Mouse (Mus musculus) hindbrain, embryonic 13.5 days (tissue): Measurements from ENCODE around the gene Apon. TPM values are rescaled to one million over a fixed set of nuclear protein-coding genes. Genes with fewer than 3 reads are reported as not detected.
A peak's percentile ranks its signal among the peaks of the same experiment; 100 is the strongest.

Experiments
- ATAC-seq: fragments of 200-750 bp; cut with Nextera tagmentation; 2 replicates; pipeline ENCODE4 v1.8.0; 2017; ENCODE audit warnings: moderate TSS enrichment; ENCODE audit not compliant: low FRiP score
- H3K27ac ChIP-seq: fragments of 300-500 bp; sonication (generic); 2 replicates; pipeline ENCODE4 v1.5.1; 2015; ENCODE audit warnings: inconsistent platforms, mild to moderate bottlenecking, moderate library complexity
- H3K27me3 ChIP-seq: fragments of 300-500 bp; sonication (generic); 2 replicates; pipeline ENCODE4 v1.6.1; 2015; ENCODE audit warnings: mild to moderate bottlenecking, inconsistent platforms
- H3K36me3 ChIP-seq: fragments of 300-500 bp; sonication (generic); 2 replicates; pipeline ENCODE4 v1.6.1; 2015; ENCODE audit warnings: mild to moderate bottlenecking, inconsistent platforms
- H3K4me1 ChIP-seq: fragments of 300-500 bp; sonication (generic); replicated peaks from 2 replicates; pipeline ENCODE4 v1.6.1; 2015; ENCODE audit warnings: inconsistent platforms
- H3K4me2 ChIP-seq: fragments of 300-500 bp; sonication (generic); 2 replicates; pipeline ENCODE4 v1.6.1; 2015; ENCODE audit warnings: inconsistent platforms, mild to moderate bottlenecking, moderate library complexity
- H3K4me3 ChIP-seq: fragments of 300-500 bp; sonication (generic); 2 replicates; pipeline ENCODE4 v1.5.1; 2015; ENCODE audit warnings: mild to moderate bottlenecking, inconsistent platforms
- H3K9ac ChIP-seq: fragments of 300-500 bp; sonication (generic); 2 replicates; pipeline ENCODE4 v1.6.1; 2015; ENCODE audit warnings: mild to moderate bottlenecking, inconsistent platforms
- H3K9me3 ChIP-seq: fragments of 300-500 bp; sonication (generic); 2 replicates; pipeline ENCODE4 v1.6.1; 2016; ENCODE audit warnings: inconsistent platforms
- WGBS: fragments of 180-500 bp; shearing (Covaris S2); methylation state at CpG from one replicate; pipeline ENCODE4 v1.1.7; 2015; 5-methylcytosine and 5-hydroxymethylcytosine counted together
- polyA plus RNA-seq: library from polyadenylated mRNA; unstranded; fragments of >200 nt; fragmentation: Nextera tagmentation; extraction: Ambion mirVana; gene quantifications from 2 replicates; pipeline ENCODE4 v1.2.1, GENCODE M21; 2015

The Apon gene
- polyA plus RNA-seq, 1 experiment from 2014 or later, result 0.27 TPM

DNA sequence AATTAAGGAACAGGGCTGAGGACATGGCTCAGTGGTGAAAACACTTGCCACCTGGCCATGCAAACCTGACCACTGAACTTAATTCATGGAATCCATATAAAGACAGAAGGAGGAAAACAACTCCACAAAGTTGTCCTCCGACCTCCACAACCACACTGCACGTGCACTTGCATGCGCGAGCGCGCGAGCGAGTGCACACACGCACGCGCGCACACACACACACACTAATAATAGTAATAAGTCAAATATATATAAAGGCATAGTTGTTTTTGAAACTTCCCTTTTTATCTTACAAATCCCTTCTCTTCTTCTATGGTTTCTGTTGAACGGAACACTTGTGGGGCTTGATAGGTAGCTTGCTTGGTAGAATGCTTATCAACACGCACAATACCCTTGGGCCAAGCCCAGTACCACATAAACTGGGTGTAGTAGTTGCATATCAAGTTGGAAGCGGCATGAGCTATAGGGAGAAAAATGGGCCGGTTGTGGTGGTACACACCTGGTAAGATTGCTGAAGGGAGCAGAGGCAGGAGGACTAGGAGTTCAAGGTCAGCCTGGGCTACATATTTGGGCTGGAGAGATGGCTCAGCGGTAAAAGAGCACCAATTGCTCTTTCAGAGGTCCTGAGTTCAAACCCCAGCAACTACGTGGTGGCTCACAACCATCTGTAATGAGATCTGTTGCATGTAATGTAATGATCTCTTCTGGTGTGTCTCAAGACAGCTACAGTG lies 35.3 kb upstream of the Apon start:
- Histone ChIP-seq H3K9me3 (no peaks in the 10 kb centered on the region), H3K4me2 (no peak overlapping the region), H3K9ac (no peak overlapping the region), H3K27ac (no peak overlapping the region), H3K4me3 (no peak overlapping the region), H3K27me3 (peaks cover 11% of the 10 kb centered on the region), H3K36me3 (no peaks in the 10 kb centered on the region), H3K4me1 (no peaks in the 10 kb centered on the region)
- no peak for ATAC-seq
- WGBS, result 94% methylated on average over 18 of the region's 18 CpGs

DNA sequence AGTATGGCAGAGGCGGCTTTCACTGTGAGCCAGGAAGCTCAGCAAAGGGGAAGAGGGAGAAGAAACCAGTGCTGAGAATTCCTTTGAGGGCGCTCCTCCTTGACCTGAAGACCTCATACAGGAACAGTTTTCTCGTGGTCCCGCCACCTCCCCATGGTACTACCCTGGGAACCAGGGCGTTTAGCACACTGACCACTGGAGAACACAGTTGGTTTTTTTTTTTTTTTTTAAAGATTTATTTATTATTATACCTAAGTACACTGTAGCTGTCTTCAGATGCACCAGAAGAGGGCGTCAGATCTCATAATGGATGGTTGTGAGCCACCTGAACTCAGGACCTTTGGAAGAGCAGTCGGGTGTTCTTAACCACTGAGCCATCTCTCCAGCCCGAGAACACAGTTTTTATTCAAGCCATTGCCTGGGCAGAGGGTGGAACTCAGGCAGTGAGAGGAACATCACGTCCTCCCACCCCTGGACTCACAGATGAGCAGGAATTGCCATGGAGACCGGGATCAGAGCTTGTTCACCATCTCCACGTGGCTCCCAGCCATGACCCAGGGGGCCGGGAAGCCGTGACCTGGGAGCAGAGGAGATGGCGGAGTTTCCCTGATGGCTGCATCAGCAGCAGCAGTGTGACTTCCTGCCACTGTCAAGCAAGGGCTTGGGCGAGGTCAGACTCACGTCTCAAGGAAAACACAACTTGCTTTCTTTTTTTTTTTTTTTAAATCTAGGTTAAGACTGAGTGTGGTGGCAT lies 32.2 kb upstream of the Apon start:
- Histone ChIP-seq H3K27me3 (no peaks in the 10 kb centered on the region), H3K9ac (no peak overlapping the region), H3K9me3 (no peaks in the 10 kb centered on the region), H3K4me3 (no peak overlapping the region), H3K36me3 (no peaks in the 10 kb centered on the region), H3K4me1 (no peaks in the 10 kb centered on the region), H3K27ac (no peak overlapping the region), H3K4me2 (no peak overlapping the region)
- WGBS, result 64% methylated on average over 16 of the region's 16 CpGs
- no peak for ATAC-seq

DNA sequence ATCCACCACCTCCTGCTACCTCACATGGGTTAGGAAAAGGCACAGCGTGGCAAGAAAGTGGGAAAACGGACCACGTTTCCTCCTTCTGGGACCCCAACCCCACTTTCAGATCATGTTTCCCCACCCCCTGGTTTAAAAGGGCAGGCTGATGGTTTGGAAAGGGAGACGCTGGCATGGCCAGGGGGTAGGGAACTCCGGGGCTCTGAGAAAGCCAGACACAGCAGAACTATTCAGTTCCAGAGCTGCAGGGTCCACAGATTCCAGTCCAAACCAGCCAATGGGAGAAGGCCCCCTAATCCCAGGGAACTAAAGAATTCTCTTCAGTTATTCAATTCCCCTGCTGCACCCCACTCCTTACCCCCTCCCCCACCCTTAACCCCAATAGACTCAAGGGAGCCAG lies 28.8 kb upstream of the Apon start:
- 60% methylated on average over 5 of the region's 5 CpGs for WGBS
- Histone ChIP-seq H3K9ac (no peak overlapping the region), H3K27ac (no peak overlapping the region), H3K4me2 (no peak overlapping the region), H3K4me1 (no peaks in the 10 kb centered on the region), H3K27me3 (no peaks in the 10 kb centered on the region), H3K9me3 (no peaks in the 10 kb centered on the region), H3K4me3 (no peak overlapping the region), H3K36me3 (no peaks in the 10 kb centered on the region)
- no peak for ATAC-seq

DNA sequence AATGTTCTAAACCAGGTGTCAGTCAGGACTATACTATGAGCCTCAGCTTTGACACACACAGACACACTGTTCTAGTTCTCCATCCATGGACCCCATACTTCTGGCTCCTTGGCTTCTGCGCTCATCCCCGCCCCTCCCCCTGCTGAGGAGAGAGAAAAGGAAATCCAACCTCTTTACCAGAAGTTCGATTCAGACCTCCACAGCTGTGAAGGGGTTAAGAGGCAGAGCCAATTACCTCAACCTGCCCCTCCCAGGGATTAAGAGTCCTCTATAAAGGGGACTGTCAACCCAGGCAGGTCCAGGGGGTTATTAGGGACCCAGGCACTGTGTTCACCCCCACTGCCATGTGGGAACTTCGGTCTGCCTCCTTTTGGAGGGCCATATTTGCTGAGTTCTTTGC lies 28.4 kb upstream of the Apon start, which contains the start of gene Mip:
TSS of gene Mip (plus strand) at position 301 of the 400 bp plus-strand sequence.
- H3K9ac ChIP-seq, result no peak within 1 kb of the TSS
- WGBS, result 54% methylated on average over 4 of the region's 4 CpGs
- H3K4me2 ChIP-seq, result no peak within 1 kb of the TSS

DNA sequence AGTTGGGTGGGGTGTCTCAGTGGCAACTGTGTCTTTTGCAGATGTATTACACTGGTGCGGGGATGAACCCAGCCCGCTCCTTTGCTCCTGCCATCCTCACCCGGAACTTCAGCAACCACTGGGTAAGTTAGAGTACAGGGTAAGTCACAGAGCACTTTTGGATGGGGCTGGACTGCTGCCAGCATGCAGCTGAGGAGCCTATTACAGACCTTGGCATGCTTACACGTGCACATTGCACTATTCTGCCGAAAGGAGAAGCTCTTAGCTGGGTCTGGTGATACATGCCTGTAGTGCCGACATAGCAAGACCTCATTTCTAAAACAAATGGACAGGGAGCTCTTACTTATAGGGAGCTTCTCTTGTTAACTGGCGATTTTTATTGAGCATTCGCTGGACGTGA lies 26.3 kb upstream of the Apon start:
- 88% methylated on average over 9 of the region's 9 CpGs for WGBS
- Histone ChIP-seq H3K4me2 (no peak overlapping the region), H3K4me3 (no peak overlapping the region), H3K9me3 (no peaks in the 10 kb centered on the region), H3K27me3 (no peaks in the 10 kb centered on the region), H3K36me3 (no peaks in the 10 kb centered on the region), H3K9ac (no peak overlapping the region), H3K4me1 (0 out of 2 replicates have a peak, but pooled peaks cover 5% of the 10 kb centered on the region), H3K27ac (no peak overlapping the region)
- no peak for ATAC-seq

More for the DNA sequence above, 28.4 kb upstream of the Apon start, which contains the start of gene Mip:
- H3K27me3 ChIP-seq, result no peaks in the 10 kb centered on the region
- H3K4me3 ChIP-seq, result no peak within 1 kb of the TSS
- ATAC-seq, result no peak
- no peaks in the 10 kb centered on the region for H3K4me1 ChIP-seq
- H3K27ac ChIP-seq, result no peak within 1 kb of the TSS
- no peaks in the 10 kb centered on the region for H3K36me3 ChIP-seq
- H3K9me3 ChIP-seq, result no peaks in the 10 kb centered on the region

DNA sequence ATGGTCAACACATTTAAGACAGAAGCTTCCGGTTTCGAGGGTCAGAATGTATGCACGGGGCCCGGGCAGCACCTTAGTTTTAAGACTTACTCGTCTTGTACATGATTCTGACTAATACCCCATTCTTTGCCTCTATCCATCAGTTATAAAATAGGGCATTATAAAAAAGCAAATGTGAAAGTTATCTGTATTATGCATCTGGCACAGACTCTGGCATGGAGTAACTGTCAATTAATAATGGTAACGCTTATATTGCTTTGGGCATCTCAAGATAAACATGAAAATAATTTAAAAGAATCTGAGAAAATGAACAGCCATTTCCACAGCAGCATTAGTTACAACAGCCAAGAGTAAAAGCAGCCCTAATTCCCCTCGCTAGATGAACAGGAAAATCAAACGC lies 25.9 kb upstream of the Apon start:
- 92% methylated on average over 8 of the region's 8 CpGs for WGBS
- H3K4me3 ChIP-seq, result no peak overlapping the region
- no peaks in the 10 kb centered on the region for H3K36me3 ChIP-seq
- H3K27ac ChIP-seq, result no peak overlapping the region
- H3K9ac ChIP-seq, result no peak overlapping the region
- no peaks in the 10 kb centered on the region for H3K9me3 ChIP-seq
- no peak overlapping the region for H3K4me2 ChIP-seq
- H3K27me3 ChIP-seq, result no peaks in the 10 kb centered on the region
- peaks cover 8% of the 10 kb centered on the region; the same call in 1 of the 2 replicates for H3K4me1 ChIP-seq
- ATAC-seq, result no peak

DNA sequence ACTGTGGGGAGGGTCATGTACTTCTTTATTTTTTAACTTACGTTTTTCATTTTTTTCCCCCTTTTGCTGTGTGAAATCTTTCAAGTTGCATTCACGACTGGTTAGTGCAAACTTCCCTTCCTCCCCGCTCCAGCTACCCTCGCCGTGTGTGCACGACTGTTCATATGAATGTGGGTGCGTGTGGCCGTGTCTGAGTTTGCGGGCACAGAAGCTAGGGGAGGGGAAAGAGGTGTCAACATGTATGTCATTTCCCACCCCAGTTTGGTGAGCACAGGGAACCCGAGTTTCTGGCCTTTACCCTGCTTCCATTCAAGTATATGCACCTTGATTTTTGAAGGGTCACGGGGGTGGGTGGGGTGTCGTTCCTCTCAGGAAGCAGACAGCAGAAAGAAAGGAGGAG lies 23.3 kb upstream of the Apon start:
- Histone ChIP-seq H3K27me3 (no peaks in the 10 kb centered on the region), H3K9me3 (no peaks in the 10 kb centered on the region), H3K36me3 (no peaks in the 10 kb centered on the region), H3K4me3 (no peak overlapping the region), H3K9ac (no peak overlapping the region), H3K27ac (no peak overlapping the region), H3K4me2 (no peak overlapping the region), H3K4me1 (peaks cover 9% of the 10 kb centered on the region; the same call in 1 of the 2 replicates)
- no peak for ATAC-seq
- 84% methylated on average over 12 of the region's 12 CpGs for WGBS

DNA sequence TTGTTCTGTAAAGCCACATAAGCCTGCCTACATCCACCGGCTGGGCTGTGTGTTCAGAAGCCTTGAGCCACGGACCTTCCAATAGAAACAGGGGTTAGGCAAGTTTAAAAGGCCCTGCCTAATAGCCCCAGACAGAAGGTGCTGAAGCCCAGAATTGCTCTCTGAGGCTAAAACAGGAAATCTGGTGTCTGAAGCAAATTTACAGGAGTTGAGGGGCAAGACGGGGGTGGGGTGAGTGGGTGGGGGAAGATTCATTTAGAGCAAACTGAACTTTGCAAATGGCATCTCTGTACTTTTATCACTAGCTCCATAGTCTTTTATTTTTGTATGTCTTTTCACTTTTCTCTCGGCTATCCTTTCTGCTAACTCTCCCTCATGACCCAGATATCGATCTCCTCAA lies 22.8 kb upstream of the Apon start:
- no peak for ATAC-seq
- Histone ChIP-seq H3K27me3 (no peaks in the 10 kb centered on the region), H3K4me1 (peaks cover 9% of the 10 kb centered on the region; the same call in 1 of the 2 replicates), H3K9ac (peak overlapping the region; percentile 82; the same call in 1 of the 2 replicates), H3K4me3 (peak overlapping the region; percentile 69), H3K4me2 (peak overlapping the region; percentile 63), H3K9me3 (no peaks in the 10 kb centered on the region), H3K36me3 (no peaks in the 10 kb centered on the region), H3K27ac (no peak overlapping the region)
- WGBS, result 21% methylated on average over 5 of the region's 5 CpGs

DNA sequence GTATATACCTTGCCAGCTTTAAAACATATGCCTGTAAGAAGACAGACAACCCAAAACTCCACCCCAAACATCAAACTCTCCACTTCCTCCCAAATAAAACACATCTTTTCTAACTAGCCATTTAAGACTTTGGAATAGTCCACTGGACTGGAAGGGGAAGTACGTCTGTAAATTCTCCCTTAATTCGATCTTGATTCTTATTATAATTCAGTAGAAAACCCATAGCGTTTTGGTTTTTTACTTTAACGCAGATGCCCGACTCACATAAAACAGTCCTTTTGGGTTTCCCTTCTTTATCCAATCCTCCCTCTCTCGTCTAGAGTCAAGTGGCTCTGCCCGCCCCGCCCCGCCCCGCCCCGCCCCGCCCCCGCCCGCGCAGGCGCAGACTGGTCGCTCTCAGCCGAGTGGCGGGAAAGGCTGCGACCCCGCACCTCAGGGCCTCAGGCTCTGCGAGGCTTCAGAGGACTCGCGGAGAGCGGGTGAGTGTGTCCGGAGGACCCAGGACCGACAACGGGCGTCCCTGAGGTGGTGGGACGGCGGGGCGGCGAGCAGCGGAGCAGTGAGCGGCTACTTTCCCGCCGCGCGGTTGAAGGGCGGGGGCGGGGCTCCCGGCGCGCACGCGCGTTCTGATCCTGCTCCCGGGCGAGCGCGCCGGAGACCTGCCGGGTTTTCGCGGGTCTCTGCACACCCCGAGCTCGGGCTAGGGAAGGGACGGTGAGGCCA lies 22.0 kb upstream of the Apon start, which contains the start of gene Timeless:
TSS of gene Timeless (plus strand) at position 369 of the 723 bp plus-strand sequence.
- Histone ChIP-seq H3K4me2 (peak within 1 kb of the TSS; percentile 63), H3K27me3 (no peaks in the 10 kb centered on the region), H3K27ac (peak within 1 kb of the TSS; percentile 91), H3K4me1 (peaks cover 9% of the 10 kb centered on the region; the same call in 1 of the 2 replicates), H3K9me3 (no peaks in the 10 kb centered on the region), H3K36me3 (no peaks in the 10 kb centered on the region), H3K9ac (peak within 1 kb of the TSS; percentile 82), H3K4me3 (peak within 1 kb of the TSS; percentile 69)
- ATAC-seq, result peak; percentile 93
- under 1% methylated on average over 52 of the region's 58 CpGs for WGBS

DNA sequence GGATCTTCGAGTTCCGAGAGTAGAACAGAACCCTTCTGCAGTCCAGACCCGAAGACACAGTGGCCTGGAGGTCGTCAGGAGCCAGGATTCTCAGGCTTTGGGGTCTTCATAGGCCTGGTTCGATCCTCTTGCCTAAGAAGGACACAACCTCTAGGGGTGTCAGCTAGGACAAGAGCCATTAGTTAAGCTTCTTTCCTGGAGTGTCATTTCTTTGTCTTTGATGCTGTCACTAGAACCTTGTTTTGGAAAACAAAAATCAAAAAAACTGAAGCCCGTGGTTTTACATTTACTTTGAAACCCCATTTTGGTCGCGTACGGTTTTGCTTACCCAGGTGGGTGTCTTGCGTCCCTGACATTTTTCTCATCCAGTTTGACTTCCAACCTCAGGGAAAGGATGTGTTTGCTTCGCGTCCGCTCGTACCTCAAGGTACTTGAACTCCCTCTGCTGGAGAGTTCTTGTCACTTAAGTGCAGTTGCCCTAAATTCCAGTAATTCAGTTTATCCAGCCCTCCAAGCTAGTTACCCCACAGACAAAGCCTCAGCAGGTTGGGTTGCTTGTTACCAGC lies 21.4 kb upstream of the Apon start:
- Histone ChIP-seq H3K4me2 (peak overlapping the region; percentile 63), H3K27me3 (no peaks in the 10 kb centered on the region), H3K27ac (peak overlapping the region; percentile 91), H3K4me3 (peak overlapping the region; percentile 69), H3K36me3 (no peaks in the 10 kb centered on the region), H3K9ac (peak overlapping the region; percentile 82), H3K9me3 (no peaks in the 10 kb centered on the region), H3K4me1 (peaks cover 9% of the 10 kb centered on the region; the same call in 1 of the 2 replicates)
- ATAC-seq, result peak; percentile 18
- WGBS, result 0% methylated on average over 14 of the region's 14 CpGs

DNA sequence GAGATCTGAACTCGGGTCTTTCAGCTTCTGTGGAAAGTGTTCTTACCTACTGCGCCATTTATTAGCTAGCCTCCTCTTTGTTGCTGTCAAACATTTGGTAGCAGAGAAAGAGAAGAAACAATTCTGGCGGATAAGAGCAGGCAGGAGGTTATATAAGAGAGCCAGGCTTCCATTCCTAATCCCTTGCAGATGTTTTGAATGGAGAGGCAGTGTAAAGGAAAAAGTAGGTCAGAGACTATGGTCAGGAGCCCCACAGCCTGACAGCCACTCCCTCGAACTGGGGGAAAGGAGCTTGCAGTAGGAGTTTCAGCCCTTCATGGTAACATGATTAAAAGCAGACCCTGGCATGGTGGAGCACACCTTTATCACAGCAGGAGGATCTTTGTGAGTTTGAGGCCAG lies 17.6 kb upstream of the Apon start:
- Histone ChIP-seq H3K36me3 (peaks cover 13% of the 10 kb centered on the region), H3K9ac (no peak overlapping the region), H3K4me3 (no peak overlapping the region), H3K4me2 (no peak overlapping the region), H3K9me3 (no peaks in the 10 kb centered on the region), H3K27me3 (no peaks in the 10 kb centered on the region), H3K4me1 (peaks cover 9% of the 10 kb centered on the region; the same call in 1 of the 2 replicates), H3K27ac (no peak overlapping the region)
- WGBS, result 77% methylated on average over 4 of the region's 4 CpGs
- no peak for ATAC-seq
